Mouse (Mus musculus): Measurements from ENCODE around the gene Afdn.
"Not testable (repeated sequence)": the region's sequence is repeated elsewhere in the genome, so short reads cannot be mapped to it uniquely, and the experiment has no call there.

Gene Afdn

GRCm38 (mm10) chr17:13768531-13768930, 8.2 kb downstream of the Afdn start:
- in situ Hi-C loops (cut with MboI, MseI) = no loop called here

GRCm38 (mm10) chr17:13769256-13769655, 8.9 kb downstream of the Afdn start:
- in situ Hi-C loops (cut with MboI, MseI) = no loop called here

GRCm38 (mm10) chr17:13777676-13778075, 17.3 kb downstream of the Afdn start:
- in situ Hi-C loops (cut with MboI, MseI) = no loop called here

GRCm38 (mm10) chr17:13778865-13779264, 18.5 kb downstream of the Afdn start:
- in situ Hi-C loops (cut with MboI, MseI) = no loop called here

- in situ Hi-C loops (cut with MboI, MseI) = no loop called here
Measured at GRCm38 (mm10) chr17:13781948-13782347, 21.6 kb downstream of the Afdn start.

GRCm38 (mm10) chr17:13783469-13783868, 23.1 kb downstream of the Afdn start:
- in situ Hi-C loops (cut with MboI, MseI) = no loop called here

- in situ Hi-C loops (cut with MboI, MseI) = not testable (repeated sequence)
Measured at GRCm38 (mm10) chr17:13790033-13790432, 29.7 kb downstream of the Afdn start.

GRCm38 (mm10) chr17:13797691-13798090, 37.4 kb downstream of the Afdn start:
- in situ Hi-C loops (cut with MboI, MseI) = no loop called here

- in situ Hi-C loops (cut with MboI, MseI) = no loop called here
Measured at GRCm38 (mm10) chr17:13802836-13803408, 42.6 kb downstream of the Afdn start.

GRCm38 (mm10) chr17:13806016-13806415, 45.7 kb downstream of the Afdn start:
- in situ Hi-C loops (cut with MboI, MseI) = no loop called here

- in situ Hi-C loops (cut with MboI, MseI) = loop anchor here (10.0 kb wide), 1 partner anchor 223 kb away; no protein-coding TSS in a partner anchor
Measured at GRCm38 (mm10) chr17:13817789-13818188, 57.5 kb downstream of the Afdn start.

- in situ Hi-C loops (cut with MboI, MseI) = loop anchor here (10.0 kb wide), 1 partner anchor 225 kb away; no protein-coding TSS in a partner anchor
Measured at GRCm38 (mm10) chr17:13819342-13819741, 59.0 kb downstream of the Afdn start.

GRCm38 (mm10) chr17:13820676-13821075, 60.3 kb downstream of the Afdn start:
- in situ Hi-C loops (cut with MboI, MseI) = no loop called here

GRCm38 (mm10) chr17:13825421-13825820, 65.1 kb downstream of the Afdn start:
- in situ Hi-C loops (cut with MboI, MseI) = no loop called here

- in situ Hi-C loops (cut with MboI, MseI) = loop anchor here (5.0 kb wide), 1 partner anchor 377 kb away; no protein-coding TSS in a partner anchor
Measured at GRCm38 (mm10) chr17:13830234-13830633, 69.9 kb downstream of the Afdn start.

- in situ Hi-C loops (cut with MboI, MseI) = loop anchor here (5.0 kb wide), 1 partner anchor 377 kb away; no protein-coding TSS in a partner anchor
Measured at GRCm38 (mm10) chr17:13830636-13831341, 70.5 kb downstream of the Afdn start.

GRCm38 (mm10) chr17:13835876-13836275, 75.5 kb downstream of the Afdn start:
- in situ Hi-C loops (cut with MboI, MseI) = no loop called here

- in situ Hi-C loops (cut with MboI, MseI) = no loop called here
Measured at GRCm38 (mm10) chr17:13850175-13850574, 89.8 kb downstream of the Afdn start.

GRCm38 (mm10) chr17:13853883-13854282, 93.5 kb downstream of the Afdn start:
- in situ Hi-C loops (cut with MboI, MseI) = not testable (repeated sequence)

GRCm38 (mm10) chr17:13855396-13855795, 95.1 kb downstream of the Afdn start:
- in situ Hi-C loops (cut with MboI, MseI) = no loop called here

GRCm38 (mm10) chr17:13856429-13857090, 96.2 kb downstream of the Afdn start:
- in situ Hi-C loops (cut with MboI, MseI) = no loop called here

- in situ Hi-C loops (cut with MboI, MseI) = no loop called here
Measured at GRCm38 (mm10) chr17:13865340-13865739, 105.0 kb downstream of the Afdn start.

GRCm38 (mm10) chr17:13866951-13867351, 106.6 kb downstream of the Afdn start:
- in situ Hi-C loops (cut with MboI, MseI) = no loop called here
